Mouse (Mus musculus): Measurements from ENCODE around the gene Eya2. TPM values are rescaled to one million over a fixed set of nuclear protein-coding genes. Genes with fewer than 3 reads are reported as not detected.

Eya2 gene
- polyA plus RNA-seq, 1 experiment from 2014 or later: 7.8 TPM

- Histone ChIP-seq H3K9ac (ENCODE audit: low read length) (no peak overlapping the region), H3K36me3 (ENCODE audit: control insufficient read depth, insufficient read depth, low read length) (no peaks in the 10 kb centered on the region), H3K4me3 (replicated peaks; ENCODE audit: low read length) (no peak overlapping the region), H3K4me2 (ENCODE audit: low read depth, low read length) (no peak overlapping the region), H3K27me3 (ENCODE audit: control insufficient read depth, insufficient read depth, low read length) (peaks cover 20% of the 10 kb centered on the region), H3K27ac (ENCODE audit: low read length) (no peak overlapping the region), H3K9me3 (replicated peaks; ENCODE audit: control insufficient read depth, low read length) (no peaks in the 10 kb centered on the region), H3K4me1 (ENCODE audit: control insufficient read depth, insufficient read depth, low read length) (0 out of 2 replicates have a peak, but pooled peaks cover 6% of the 10 kb centered on the region)
- 20% methylated on average over 11 of the region's 11 CpGs for WGBS
- ATAC-seq (ENCODE audit: insufficient read depth, low FRiP score): no peak
Measured at GRCm38 (mm10) chr2:165559506-165560235, 35.2 kb upstream of the Eya2 start.

GRCm38 (mm10) chr2:165561861-165562260, 33.0 kb upstream of the Eya2 start:
- H3K4me2 ChIP-seq (ENCODE audit: low read depth, low read length): no peak overlapping the region
- no peak overlapping the region for H3K4me3 ChIP-seq (replicated peaks; ENCODE audit: low read length)
- no peak overlapping the region for H3K27ac ChIP-seq (ENCODE audit: low read length)
- no peak for ATAC-seq (ENCODE audit: insufficient read depth, low FRiP score)
- WGBS: 74% methylated on average over 6 of the region's 6 CpGs
- no peak overlapping the region for H3K9ac ChIP-seq (ENCODE audit: low read length)
- no peaks in the 10 kb centered on the region for H3K36me3 ChIP-seq (ENCODE audit: control insufficient read depth, insufficient read depth, low read length)
- peaks cover 20% of the 10 kb centered on the region for H3K27me3 ChIP-seq (ENCODE audit: control insufficient read depth, insufficient read depth, low read length)
- H3K4me1 ChIP-seq (ENCODE audit: control insufficient read depth, insufficient read depth, low read length): 0 out of 2 replicates have a peak, but pooled peaks cover 6% of the 10 kb centered on the region
- H3K9me3 ChIP-seq (replicated peaks; ENCODE audit: control insufficient read depth, low read length): no peaks in the 10 kb centered on the region

- Histone ChIP-seq H3K4me1 (ENCODE audit: control insufficient read depth, insufficient read depth, low read length) (0 out of 2 replicates have a peak, but pooled peaks cover 6% of the 10 kb centered on the region), H3K27ac (ENCODE audit: low read length) (no peak overlapping the region), H3K27me3 (ENCODE audit: control insufficient read depth, insufficient read depth, low read length) (peaks cover 20% of the 10 kb centered on the region), H3K9me3 (replicated peaks; ENCODE audit: control insufficient read depth, low read length) (no peaks in the 10 kb centered on the region), H3K36me3 (ENCODE audit: control insufficient read depth, insufficient read depth, low read length) (no peaks in the 10 kb centered on the region), H3K9ac (ENCODE audit: low read length) (peak overlapping the region; percentile 57), H3K4me3 (replicated peaks; ENCODE audit: low read length) (peak overlapping the region; percentile 43), H3K4me2 (ENCODE audit: low read depth, low read length) (peak overlapping the region; percentile 64)
- WGBS: 1% methylated on average over 52 of the region's 52 CpGs
- ATAC-seq (ENCODE audit: insufficient read depth, low FRiP score): peak; percentile 77
Measured at GRCm38 (mm10) chr2:165563298-165564058, 31.4 kb upstream of the Eya2 start.

- H3K27me3 ChIP-seq (ENCODE audit: control insufficient read depth, insufficient read depth, low read length): peaks cover 20% of the 10 kb centered on the region
- no peak overlapping the region for H3K4me3 ChIP-seq (replicated peaks; ENCODE audit: low read length)
- no peak overlapping the region for H3K27ac ChIP-seq (ENCODE audit: low read length)
- ATAC-seq (ENCODE audit: insufficient read depth, low FRiP score): no peak
- no peaks in the 10 kb centered on the region for H3K9me3 ChIP-seq (replicated peaks; ENCODE audit: control insufficient read depth, low read length)
- H3K4me2 ChIP-seq (ENCODE audit: low read depth, low read length): no peak overlapping the region
- WGBS: 68% methylated on average over 8 of the region's 8 CpGs
- 0 out of 2 replicates have a peak, but pooled peaks cover 6% of the 10 kb centered on the region for H3K4me1 ChIP-seq (ENCODE audit: control insufficient read depth, insufficient read depth, low read length)
- H3K9ac ChIP-seq (ENCODE audit: low read length): no peak overlapping the region
- no peaks in the 10 kb centered on the region for H3K36me3 ChIP-seq (ENCODE audit: control insufficient read depth, insufficient read depth, low read length)
Measured at GRCm38 (mm10) chr2:165564101-165564500, 30.7 kb upstream of the Eya2 start.

GRCm38 (mm10) chr2:165564620-165565019, 30.2 kb upstream of the Eya2 start:
- Histone ChIP-seq H3K4me1 (ENCODE audit: control insufficient read depth, insufficient read depth, low read length) (0 out of 2 replicates have a peak, but pooled peaks cover 6% of the 10 kb centered on the region), H3K4me3 (replicated peaks; ENCODE audit: low read length) (no peak overlapping the region), H3K36me3 (ENCODE audit: control insufficient read depth, insufficient read depth, low read length) (no peaks in the 10 kb centered on the region), H3K27ac (ENCODE audit: low read length) (no peak overlapping the region), H3K9ac (ENCODE audit: low read length) (no peak overlapping the region), H3K9me3 (replicated peaks; ENCODE audit: control insufficient read depth, low read length) (no peaks in the 10 kb centered on the region), H3K4me2 (ENCODE audit: low read depth, low read length) (no peak overlapping the region), H3K27me3 (ENCODE audit: control insufficient read depth, insufficient read depth, low read length) (peaks cover 20% of the 10 kb centered on the region)
- ATAC-seq (ENCODE audit: insufficient read depth, low FRiP score): no peak
- 57% methylated on average over 6 of the region's 6 CpGs for WGBS

GRCm38 (mm10) chr2:165566898-165567297, 27.9 kb upstream of the Eya2 start:
- H3K4me3 ChIP-seq (replicated peaks; ENCODE audit: low read length): no peak overlapping the region
- 63% methylated on average over 6 of the region's 6 CpGs for WGBS
- no peak for ATAC-seq (ENCODE audit: insufficient read depth, low FRiP score)

GRCm38 (mm10) chr2:165567820-165568219, 27.0 kb upstream of the Eya2 start:
- H3K4me1 ChIP-seq (ENCODE audit: control insufficient read depth, insufficient read depth, low read length): 0 out of 2 replicates have a peak, but pooled peaks cover 6% of the 10 kb centered on the region
- no peak overlapping the region for H3K9ac ChIP-seq (ENCODE audit: low read length)
- no peak overlapping the region for H3K4me3 ChIP-seq (replicated peaks; ENCODE audit: low read length)
- no peaks in the 10 kb centered on the region for H3K36me3 ChIP-seq (ENCODE audit: control insufficient read depth, insufficient read depth, low read length)
- H3K9me3 ChIP-seq (replicated peaks; ENCODE audit: control insufficient read depth, low read length): no peaks in the 10 kb centered on the region
- no peak overlapping the region for H3K27ac ChIP-seq (ENCODE audit: low read length)
- H3K27me3 ChIP-seq (ENCODE audit: control insufficient read depth, insufficient read depth, low read length): peaks cover 17% of the 10 kb centered on the region
- H3K4me2 ChIP-seq (ENCODE audit: low read depth, low read length): no peak overlapping the region
- WGBS: 66% methylated on average over 9 of the region's 9 CpGs
- ATAC-seq (ENCODE audit: insufficient read depth, low FRiP score): no peak

More at GRCm38 (mm10) chr2:165566898-165567297, 27.9 kb upstream of the Eya2 start:
- no peak overlapping the region for H3K4me2 ChIP-seq (ENCODE audit: low read depth, low read length)
- H3K27me3 ChIP-seq (ENCODE audit: control insufficient read depth, insufficient read depth, low read length): peaks cover 20% of the 10 kb centered on the region
- H3K9ac ChIP-seq (ENCODE audit: low read length): no peak overlapping the region
- no peaks in the 10 kb centered on the region for H3K9me3 ChIP-seq (replicated peaks; ENCODE audit: control insufficient read depth, low read length)
- H3K36me3 ChIP-seq (ENCODE audit: control insufficient read depth, insufficient read depth, low read length): no peaks in the 10 kb centered on the region
- H3K27ac ChIP-seq (ENCODE audit: low read length): no peak overlapping the region
- H3K4me1 ChIP-seq (ENCODE audit: control insufficient read depth, insufficient read depth, low read length): 0 out of 2 replicates have a peak, but pooled peaks cover 6% of the 10 kb centered on the region

- peaks cover 7% of the 10 kb centered on the region for H3K27me3 ChIP-seq (ENCODE audit: control insufficient read depth, insufficient read depth, low read length)
- H3K9me3 ChIP-seq (replicated peaks; ENCODE audit: control insufficient read depth, low read length): no peaks in the 10 kb centered on the region
- no peaks in the 10 kb centered on the region for H3K36me3 ChIP-seq (ENCODE audit: control insufficient read depth, insufficient read depth, low read length)
- WGBS: 64% methylated on average over 6 of the region's 6 CpGs
- no peak overlapping the region for H3K9ac ChIP-seq (ENCODE audit: low read length)
- no peaks in the 10 kb centered on the region for H3K4me1 ChIP-seq (ENCODE audit: control insufficient read depth, insufficient read depth, low read length)
- no peak overlapping the region for H3K4me2 ChIP-seq (ENCODE audit: low read depth, low read length)
- ATAC-seq (ENCODE audit: insufficient read depth, low FRiP score): no peak
- H3K4me3 ChIP-seq (replicated peaks; ENCODE audit: low read length): no peak overlapping the region
- H3K27ac ChIP-seq (ENCODE audit: low read length): no peak overlapping the region
Measured at GRCm38 (mm10) chr2:165568911-165569310, 25.9 kb upstream of the Eya2 start.

- H3K27me3 ChIP-seq (ENCODE audit: control insufficient read depth, insufficient read depth, low read length): no peaks in the 10 kb centered on the region
- no peak overlapping the region for H3K4me2 ChIP-seq (ENCODE audit: low read depth, low read length)
- H3K4me3 ChIP-seq (replicated peaks; ENCODE audit: low read length): no peak overlapping the region
- H3K36me3 ChIP-seq (ENCODE audit: control insufficient read depth, insufficient read depth, low read length): no peaks in the 10 kb centered on the region
- 0 out of 2 replicates have a peak, but pooled peaks have one; percentile 29 for ATAC-seq (ENCODE audit: insufficient read depth, low FRiP score)
- H3K9me3 ChIP-seq (replicated peaks; ENCODE audit: control insufficient read depth, low read length): no peaks in the 10 kb centered on the region
- H3K9ac ChIP-seq (ENCODE audit: low read length): no peak overlapping the region
- no peak overlapping the region for H3K27ac ChIP-seq (ENCODE audit: low read length)
- WGBS: 17% methylated on average over 4 of the region's 4 CpGs
- no peaks in the 10 kb centered on the region for H3K4me1 ChIP-seq (ENCODE audit: control insufficient read depth, insufficient read depth, low read length)
Measured at GRCm38 (mm10) chr2:165571216-165571778, 23.5 kb upstream of the Eya2 start.

All from stomach, embryonic 16.5 days (tissue).